Mouse (Mus musculus) embryo, embryonic 11 days (tissue): Measurements from ENCODE around the gene Ddx6.
"Not testable (repeated sequence)": the region's sequence is repeated elsewhere in the genome, so short reads cannot be mapped to it uniquely, and the experiment has no call there.

ENCODE experiments used
- DNase-seq: peaks from one replicate; pipeline ENCODE4 v3.0.0-alpha.2; 2015

The Ddx6 gene

DNA sequence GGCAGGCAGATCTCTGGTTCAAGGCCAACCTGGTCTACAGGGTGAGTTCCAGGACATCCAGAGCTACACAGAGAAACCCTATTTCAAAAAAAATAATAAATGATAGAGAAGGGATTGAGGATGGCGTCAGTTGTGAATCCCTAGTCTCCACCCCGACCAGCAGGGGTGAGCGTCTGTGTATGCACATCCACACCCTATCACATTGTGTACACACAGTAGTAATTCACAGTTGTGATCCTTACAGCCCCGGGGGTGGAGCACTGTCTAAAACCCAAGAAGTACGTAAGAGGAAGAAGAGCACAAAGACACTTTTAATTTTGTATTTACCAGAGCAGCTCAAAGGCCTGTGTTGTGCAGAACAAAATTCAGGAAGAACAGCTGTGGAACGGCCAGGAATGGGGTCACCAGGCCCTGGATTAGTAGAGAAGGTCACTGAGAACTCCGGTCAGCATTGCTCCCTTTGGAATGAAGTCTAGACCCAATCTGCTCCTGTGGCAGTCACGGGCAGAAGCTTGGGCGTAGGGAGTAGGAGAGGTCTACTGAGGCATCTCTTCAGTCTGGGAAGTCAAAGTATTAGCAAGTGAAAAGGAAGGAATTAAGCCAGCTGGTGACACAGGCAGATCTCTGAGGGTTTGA is 9.7 kb upstream of the Ddx6 start:
- DNase-seq, result no peak

- no peak for DNase-seq
Measured at GRCm38 (mm10) chr9:44595537-44595930, 9.2 kb upstream of the Ddx6 start.

DNA sequence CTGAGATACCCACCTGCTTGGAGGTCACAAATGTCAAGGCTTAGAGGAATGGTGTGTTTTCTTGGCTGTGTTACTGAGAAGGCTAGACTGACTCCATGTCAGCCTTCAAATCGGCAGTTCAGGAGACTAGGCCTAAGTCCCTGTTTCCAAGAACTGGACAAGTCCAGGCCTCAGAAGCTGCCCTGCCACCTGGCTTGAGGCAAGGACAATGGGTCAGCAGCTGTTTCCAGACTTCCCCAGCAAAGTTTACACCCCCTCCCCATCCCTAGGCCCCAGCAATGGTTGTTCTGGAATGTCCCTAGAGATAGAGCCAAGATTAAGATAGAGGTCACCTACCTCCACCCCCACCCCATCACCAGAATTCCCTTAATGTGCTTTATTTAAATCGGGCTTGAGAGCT is 7.0 kb upstream of the Ddx6 start:
- no peak for DNase-seq

GRCm38 (mm10) chr9:44598899-44599495 is 5.7 kb upstream of the Ddx6 start:
- peak; percentile 79 for DNase-seq

DNA sequence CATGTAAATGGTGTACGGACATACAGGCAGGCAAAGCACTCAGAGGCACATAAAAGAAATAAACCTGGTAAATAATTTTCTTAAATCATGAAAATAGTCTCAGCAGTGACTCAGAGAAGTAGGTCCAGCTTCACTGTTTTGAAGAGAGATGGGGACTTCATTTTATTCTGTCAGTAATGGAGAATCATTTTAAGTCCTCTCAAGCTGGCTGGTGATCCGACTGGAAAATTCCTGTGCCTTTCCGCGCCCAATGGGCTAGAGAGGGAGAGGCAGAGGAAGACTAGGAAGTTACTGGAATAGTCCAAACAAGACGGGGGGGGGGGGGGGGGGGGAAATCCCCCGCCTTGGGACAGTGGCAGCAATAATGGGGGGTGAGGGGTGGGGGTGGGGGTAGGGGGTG is 5.1 kb upstream of the Ddx6 start:
- DNase-seq, result no peak

GRCm38 (mm10) chr9:44600801-44601200 is 3.9 kb upstream of the Ddx6 start:
- DNase-seq, result no peak

DNA sequence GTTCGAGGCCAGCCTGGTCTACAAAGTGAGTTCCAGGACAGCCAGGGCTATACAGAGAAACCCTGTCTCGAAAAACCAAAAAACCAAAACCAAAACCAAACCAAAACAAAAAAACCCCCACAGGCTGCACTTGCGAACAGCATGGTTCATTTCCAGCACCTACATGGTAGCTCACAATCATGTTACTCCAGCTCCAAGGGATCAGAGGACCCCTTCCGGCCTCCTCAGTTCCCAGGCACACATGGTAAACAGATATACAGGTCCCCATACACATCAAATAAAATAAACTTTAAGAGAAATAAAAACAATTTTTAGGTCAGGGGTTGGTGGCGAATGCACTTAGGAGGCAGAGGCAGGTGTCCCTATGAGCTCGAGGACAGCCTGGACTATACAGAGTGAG is 1.9 kb upstream of the Ddx6 start:
- DNase-seq, result no peak

GRCm38 (mm10) chr9:44603454-44604289 is 1.0 kb upstream of the Ddx6 start:
- DNase-seq, result peak; percentile 89

DNA sequence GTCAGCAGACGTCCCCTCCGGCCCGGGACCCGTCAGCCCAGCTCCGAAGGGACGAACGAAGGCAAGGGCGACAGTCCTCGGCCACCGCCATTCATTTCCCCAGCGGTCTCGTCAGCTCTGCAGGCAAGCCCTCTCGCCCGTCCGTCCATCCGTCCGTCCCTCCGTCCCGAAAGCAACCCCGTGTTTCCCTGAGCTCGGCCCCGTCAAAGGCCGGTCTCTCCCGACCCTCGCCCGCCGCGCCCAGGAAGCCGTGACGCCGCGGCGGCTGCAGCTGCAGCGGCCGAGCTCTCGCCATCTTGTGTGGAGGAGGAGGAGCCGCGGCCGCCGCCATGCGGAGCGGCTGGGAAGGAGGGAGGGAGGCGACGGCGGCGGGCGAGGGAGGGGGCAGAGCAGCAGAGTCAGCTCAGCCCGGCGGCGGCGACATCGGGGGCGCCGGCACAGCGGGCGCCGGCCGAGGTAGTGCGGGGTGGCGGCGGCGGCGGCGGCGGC is 358 bp upstream of the Ddx6 start:
- peak; percentile 89 for DNase-seq

GRCm38 (mm10) chr9:44605616-44606165 is 999 bp downstream of the Ddx6 start:
- DNase-seq, result peak; percentile 46

DNA sequence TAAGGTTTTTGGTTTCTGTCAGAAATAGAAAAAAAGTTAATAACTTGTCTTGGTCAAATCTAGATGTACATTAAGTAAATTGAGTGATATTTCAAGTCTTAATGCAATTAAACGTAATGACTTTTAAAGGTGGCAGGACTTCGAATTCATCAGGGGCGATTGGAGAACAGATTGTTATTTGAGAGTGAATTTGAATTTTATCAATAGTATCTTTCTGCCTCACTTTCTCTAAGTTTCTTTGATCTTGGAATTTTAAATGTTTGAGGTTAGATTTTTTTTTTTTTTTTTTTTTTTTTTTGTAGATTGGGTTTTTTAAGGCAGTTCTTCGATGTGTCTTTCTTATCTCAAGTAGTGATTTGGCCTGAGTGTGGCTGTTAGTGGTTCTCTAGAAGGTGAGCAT is 2.0 kb downstream of the Ddx6 start:
- no peak for DNase-seq

DNA sequence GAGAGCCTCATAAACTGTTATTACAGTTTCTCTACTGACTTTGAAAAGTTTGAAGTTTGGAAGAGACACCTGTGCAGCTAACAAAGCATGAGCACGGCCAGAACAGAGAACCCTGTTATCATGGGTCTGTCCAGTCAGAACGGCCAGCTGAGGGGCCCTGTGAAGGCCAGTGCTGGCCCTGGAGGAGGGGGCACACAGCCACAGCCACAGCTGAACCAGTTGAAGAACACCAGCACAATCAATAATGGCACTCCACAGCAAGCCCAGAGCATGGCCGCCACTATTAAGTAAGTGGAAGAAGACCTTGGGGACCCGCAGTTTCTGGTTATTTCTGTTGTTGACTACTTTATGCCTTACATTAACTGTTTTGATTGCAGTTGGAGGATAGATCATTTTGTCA is 2.6 kb downstream of the Ddx6 start:
- no peak for DNase-seq

DNA sequence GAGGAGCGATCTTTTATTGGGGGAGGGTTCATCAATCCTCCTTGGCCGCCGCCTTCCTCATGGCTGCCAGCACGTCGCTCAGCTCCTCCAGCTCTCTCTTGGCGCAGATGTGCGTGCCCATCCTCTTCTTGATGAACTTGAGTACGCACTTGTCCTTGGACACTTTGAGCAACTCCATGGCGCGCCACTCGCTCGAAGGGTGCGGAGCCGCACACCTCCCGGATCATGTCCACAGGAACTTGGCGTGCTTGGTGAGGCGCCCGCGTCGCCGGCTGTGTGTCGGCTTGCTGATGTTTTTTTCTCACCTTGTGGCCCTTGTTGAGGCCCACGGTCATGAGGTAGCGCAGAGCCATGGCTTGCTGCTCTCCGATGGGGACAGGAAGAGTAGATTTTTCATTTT is 5.7 kb downstream of the Ddx6 start:
- no peak for DNase-seq

- not testable (repeated sequence) for DNase-seq
Measured at GRCm38 (mm10) chr9:44613081-44613480, 8.4 kb downstream of the Ddx6 start.

DNA sequence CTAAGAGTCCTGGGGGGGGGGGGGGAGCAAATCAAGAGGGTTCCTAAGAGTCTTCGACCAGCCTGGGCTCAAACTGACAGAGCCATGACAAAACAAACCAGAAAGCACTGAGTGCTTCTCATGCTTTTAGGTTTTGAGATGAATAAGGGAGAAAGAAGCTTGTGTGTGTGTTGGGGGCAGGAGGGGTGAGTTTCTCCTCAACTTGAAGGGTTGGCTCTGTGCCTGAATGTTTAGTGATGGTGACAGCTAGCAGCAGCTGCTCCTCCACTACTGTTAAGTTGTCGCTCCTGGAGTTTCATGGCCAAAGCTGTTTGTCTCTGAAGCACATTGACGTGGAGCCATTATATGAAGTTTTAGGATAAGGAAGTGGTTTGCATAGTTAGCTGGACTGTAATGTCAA is 16.4 kb downstream of the Ddx6 start:
- no peak for DNase-seq

DNA sequence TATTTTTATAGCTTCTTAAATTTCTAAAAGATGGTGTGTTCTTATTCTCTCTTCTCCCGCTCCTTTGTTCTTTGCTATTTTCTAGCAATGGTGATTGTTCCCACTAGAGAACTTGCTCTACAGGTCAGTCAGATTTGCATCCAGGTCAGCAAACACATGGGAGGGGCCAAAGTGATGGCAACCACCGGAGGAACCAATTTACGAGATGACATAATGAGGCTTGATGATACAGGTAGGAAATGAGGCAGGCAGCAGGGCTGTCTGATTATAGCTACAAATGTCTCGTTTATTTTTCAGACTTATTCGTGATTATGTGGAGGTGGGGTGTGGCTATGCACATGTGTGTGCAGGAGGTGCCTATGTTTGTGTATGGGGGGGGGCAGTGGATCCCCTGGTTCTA is 19.7 kb downstream of the Ddx6 start:
- no peak for DNase-seq

DNA sequence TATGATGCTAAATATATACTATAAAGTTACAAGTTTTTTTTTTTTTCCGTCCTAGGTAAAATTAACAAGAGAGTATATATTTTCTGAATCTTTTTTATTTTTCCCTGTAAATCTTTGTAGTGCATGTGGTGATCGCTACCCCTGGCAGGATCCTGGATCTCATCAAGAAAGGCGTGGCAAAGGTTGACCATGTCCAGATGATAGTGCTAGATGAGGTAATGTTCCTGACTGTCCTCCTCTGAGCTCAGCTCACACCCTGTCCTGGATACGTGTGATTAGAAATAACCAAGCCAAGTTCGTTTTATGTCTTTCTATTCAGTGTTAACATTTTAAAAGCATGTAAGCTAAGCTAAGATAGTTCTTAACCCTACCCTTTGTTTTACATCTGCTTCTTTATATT is 21.6 kb downstream of the Ddx6 start:
- no peak for DNase-seq

DNA sequence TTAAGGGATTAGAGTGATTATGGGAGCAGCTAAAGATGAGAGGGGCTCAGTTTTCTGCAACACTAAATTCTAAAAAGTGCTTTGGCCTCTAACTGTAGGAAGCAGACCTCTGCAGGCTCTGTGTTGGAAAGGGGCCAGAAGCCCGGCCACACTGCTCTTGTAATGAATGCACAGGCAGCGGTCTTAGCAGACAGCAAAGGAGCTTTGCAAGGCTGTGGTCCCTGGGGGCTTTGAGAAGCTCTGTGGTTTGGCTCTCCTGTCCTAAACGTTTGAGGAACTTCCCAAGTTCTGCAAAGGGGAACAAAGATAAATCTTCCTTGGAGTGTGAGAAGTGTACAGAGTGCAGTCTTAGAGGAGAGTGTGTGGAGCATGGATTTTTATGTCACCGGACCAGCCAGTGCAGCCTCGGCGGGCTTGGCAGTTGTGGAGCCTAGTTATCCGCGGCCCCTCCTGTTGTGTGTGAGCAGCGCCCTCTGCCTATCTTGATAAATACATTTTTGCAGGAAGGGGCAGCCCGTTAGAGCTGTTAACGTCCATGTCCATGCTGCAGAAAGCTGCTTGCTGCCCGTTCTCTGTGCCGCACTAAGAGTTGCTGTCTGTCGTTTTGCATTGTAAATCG is 33.0 kb downstream of the Ddx6 start:
- DNase-seq, result no peak

DNA sequence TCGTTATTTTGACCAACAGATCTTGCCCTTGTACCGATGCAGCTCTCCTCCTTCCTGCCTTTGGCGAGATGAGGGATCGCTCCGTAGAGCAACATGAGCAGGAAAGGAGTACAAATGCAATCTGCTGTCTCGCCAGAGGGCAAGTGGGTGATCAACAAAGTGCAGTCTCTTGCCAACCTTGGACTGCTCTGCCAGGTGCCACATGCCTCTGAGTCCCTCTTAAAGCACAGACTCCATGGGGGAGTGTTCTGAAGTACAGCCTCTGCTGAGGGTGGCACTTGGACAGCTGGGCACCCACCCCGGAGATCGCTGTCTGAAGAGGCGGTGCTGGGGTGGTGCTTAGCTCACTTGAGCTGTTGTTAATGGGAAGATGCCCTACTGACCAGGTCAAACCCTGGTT is 34.0 kb downstream of the Ddx6 start:
- DNase-seq, result not testable (repeated sequence)

- not testable (repeated sequence) for DNase-seq
Measured at GRCm38 (mm10) chr9:44640028-44640427, 35.3 kb downstream of the Ddx6 start.

GRCm38 (mm10) chr9:44640646-44641357 is 36.1 kb downstream of the Ddx6 start:
- no peak for DNase-seq

GRCm38 (mm10) chr9:44641616-44642015 is 36.9 kb downstream of the Ddx6 start:
- DNase-seq, result no peak

GRCm38 (mm10) chr9:44643103-44643502 is 38.4 kb downstream of the Ddx6 start:
- DNase-seq, result no peak
